Mouse (Mus musculus) ES-Bruce4 (cell line): ENCODE data around the gene Tmem242.

Source experiments
- CTCF ChIP-seq: IDR thresholded peaks from one replicate; pipeline ENCODE4 v1.8.1; 2011; ENCODE audit warnings: low read depth, low read length
- POLR2A ChIP-seq: IDR thresholded peaks from one replicate; pipeline ENCODE4 v1.8.1; 2011; ENCODE audit warnings: low read length; ENCODE audit not compliant: insufficient read depth

GRCm38 (mm10) chr17:5443751-5444150 lies 3.7 kb upstream of the Tmem242 start:
- no peak for TF ChIP-seq CTCF
- no peak for TF ChIP-seq POLR2A
